Mouse (Mus musculus) testis, adult 2 months (tissue): ENCODE results near the gene C1qb.

ENCODE experiments used
- CTCF ChIP-seq: fragments of 200-500 bp; IDR thresholded peaks from 2 replicates; pipeline ENCODE4 v1.5.1; 2012; ENCODE audit warnings: low read depth, mild to moderate bottlenecking, inconsistent platforms, low read length, moderate library complexity; ENCODE audit not compliant: control insufficient read depth, insufficient read depth, insufficient replicate concordance
- POLR2A ChIP-seq: fragments of 200-500 bp; IDR thresholded peaks from 2 replicates; pipeline ENCODE4 v1.6.1; 2012; ENCODE audit warnings: low read depth, mild to moderate bottlenecking, inconsistent platforms, low read length, moderate library complexity; ENCODE audit not compliant: control insufficient read depth

- TF ChIP-seq CTCF (peak; percentile 80; the same call in 1 of the 2 replicates), POLR2A (no peak)
Observed at GRCm38 (mm10) chr4:136860022-136860421, 26.0 kb downstream of the C1qb start.
